ENCODE assay signal across 8 mouse cellular contexts in the genomic region with DNA sequence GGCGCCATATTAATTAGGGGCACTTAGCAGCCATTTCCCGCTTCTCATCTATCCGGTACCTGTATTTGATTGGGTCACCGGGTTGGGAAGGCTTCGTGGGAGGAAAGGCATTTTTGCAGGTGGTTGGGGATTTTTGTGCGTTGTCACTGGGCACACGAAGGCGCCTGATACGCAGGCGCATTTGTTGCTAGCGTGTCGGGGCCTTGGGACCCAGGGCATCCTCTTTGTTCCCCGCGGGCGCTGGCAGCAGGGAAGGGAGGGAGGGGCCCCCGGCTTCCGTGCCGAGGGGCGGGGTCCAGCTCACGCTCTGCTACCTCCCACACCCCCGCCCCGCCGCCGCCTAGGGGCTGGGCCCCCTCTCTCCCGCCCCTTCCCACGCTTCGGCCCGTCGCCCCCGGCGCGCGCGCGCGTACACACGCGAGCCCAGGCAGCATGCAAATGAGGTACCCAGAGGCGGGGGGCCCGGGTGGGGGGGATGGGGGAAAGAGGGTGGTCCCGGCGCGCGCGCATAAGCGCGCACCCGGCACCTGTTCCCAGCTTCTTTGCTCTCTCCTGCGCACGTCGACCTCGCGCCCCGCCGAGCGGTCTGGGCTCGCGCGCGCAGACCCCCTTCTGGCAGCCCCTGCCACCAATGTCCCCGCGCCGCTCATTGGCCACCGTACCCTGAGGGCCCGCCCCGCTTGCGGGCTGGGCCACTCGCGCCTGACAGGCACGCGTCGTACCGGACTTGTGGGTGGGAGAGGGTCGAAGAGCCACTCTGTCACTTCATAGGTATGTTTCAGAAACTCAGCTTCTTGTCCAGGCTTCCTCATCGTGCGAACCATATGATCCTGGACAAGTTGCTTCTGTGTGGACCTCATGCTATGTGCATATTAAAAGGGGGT. TPM values are rescaled to one million over a fixed set of nuclear protein-coding genes. Genes with fewer than 3 reads are reported as not detected.
DNase-seq lines count a peak whose midpoint lies in the region; ATAC-seq and TF ChIP-seq lines count a peak whose summit lies in the region.

A gene (plus strand): TSS at position 379 of the 884 bp plus-strand sequence.

- no peak for TF ChIP-seq CTCF in C2C12 (IDR thresholded peaks at IDR 0.05; ENCODE audit: control insufficient read depth, insufficient read depth, insufficient read length)
- no peak for TF ChIP-seq CTCF in brain, embryonic 14.5 days (IDR thresholded peaks at IDR 0.05; ENCODE audit: borderline replicate concordance, extremely low read depth, insufficient read depth, insufficient read length)

- 0 out of 2 replicates have a peak, but pooled peaks cover 4% of the 10 kb centered on the region for H3K4me1 ChIP-seq in heart, embryonic 10.5 days
- H3K4me1 ChIP-seq in kidney, embryonic 14.5 days (ENCODE audit: control insufficient read depth, insufficient read depth, low read length): peaks cover 3% of the 10 kb centered on the region; the same call in 1 of the 2 replicates
- peaks cover 9% of the 10 kb centered on the region for H3K4me1 ChIP-seq in limb, embryonic 14.5 days (ENCODE audit: control insufficient read depth, insufficient read depth, low read length)
- peaks cover 10% of the 10 kb centered on the region for H3K4me1 ChIP-seq in midbrain, embryonic 16.5 days (ENCODE audit: control insufficient read depth, insufficient read depth, low read length)

- peak within 1 kb of the TSS; percentile 52 for H3K4me2 ChIP-seq in kidney, embryonic 14.5 days (replicated peaks; ENCODE audit: low read depth, low read length)
- H3K4me2 ChIP-seq in limb, embryonic 14.5 days (replicated peaks; ENCODE audit: low read depth, low read length, severe bottlenecking): peak within 1 kb of the TSS; percentile 62
- peak within 1 kb of the TSS; percentile 67 for H3K4me2 ChIP-seq in midbrain, embryonic 16.5 days (ENCODE audit: low read length)

- TF ChIP-seq POLR2A in brain, embryonic 14.5 days (IDR thresholded peaks at IDR 0.05; ENCODE audit: borderline replicate concordance, extremely low read depth, insufficient read depth, insufficient read length, poor library complexity, severe bottlenecking): peak; percentile 55; the same call in 1 of the 2 replicates
- peak; percentile 56; the same call in 1 of the 2 replicates for TF ChIP-seq POLR2A in limb, embryonic 14.5 days (IDR thresholded peaks at IDR 0.05; ENCODE audit: borderline replicate concordance, extremely low read depth, insufficient read depth, insufficient read length)

- peak within 1 kb of the TSS; percentile 98 for H3ac ChIP-seq in C2C12 (ENCODE audit: control insufficient read depth, insufficient read length, low read depth)

- H3K36me3 ChIP-seq in C2C12 (ENCODE audit: control insufficient read depth, insufficient read depth): peaks cover 29% of the 10 kb centered on the region
- H3K36me3 ChIP-seq in heart, embryonic 10.5 days: peaks cover 44% of the 10 kb centered on the region
- H3K36me3 ChIP-seq in kidney, embryonic 14.5 days (ENCODE audit: control insufficient read depth, insufficient read depth, low read length): peaks cover 28% of the 10 kb centered on the region
- peaks cover 27% of the 10 kb centered on the region for H3K36me3 ChIP-seq in limb, embryonic 14.5 days (ENCODE audit: control insufficient read depth, insufficient read depth, low read length)
- H3K36me3 ChIP-seq in midbrain, embryonic 16.5 days (ENCODE audit: control insufficient read depth, insufficient read depth, low read length): peaks cover 13% of the 10 kb centered on the region

- peak within 1 kb of the TSS; percentile 68 for H3K4me3 ChIP-seq in C2C12 (ENCODE audit: insufficient read depth, poor library complexity, severe bottlenecking)
- peak within 1 kb of the TSS; percentile 84 for H3K4me3 ChIP-seq in heart, embryonic 10.5 days
- H3K4me3 ChIP-seq in kidney, embryonic 14.5 days (ENCODE audit: low read length): peak within 1 kb of the TSS; percentile 79
- peak within 1 kb of the TSS; percentile 69 for H3K4me3 ChIP-seq in limb, embryonic 14.5 days (replicated peaks; ENCODE audit: low read length)
- peak within 1 kb of the TSS; percentile 79 for H3K4me3 ChIP-seq in midbrain, embryonic 16.5 days (ENCODE audit: low read depth, low read length)

- DNase-seq in brain, embryonic 14.5 days (ENCODE audit: low read depth): peak; percentile 98
- peak; percentile 98 for DNase-seq in heart, embryonic 10.5 days (ENCODE audit: low spot score)
- peak; percentile 95 for DNase-seq in limb, embryonic 14.5 days (ENCODE audit: low spot score)
- DNase-seq in spleen, postnatal 10 days (ENCODE audit: low spot score in 2 of 2): peak; percentile 86 to 92

- H3K9ac ChIP-seq in kidney, embryonic 14.5 days (ENCODE audit: low read depth, low read length): peak within 1 kb of the TSS; percentile 88
- H3K9ac ChIP-seq in limb, embryonic 14.5 days (ENCODE audit: low read depth, low read length, severe bottlenecking): peak within 1 kb of the TSS; percentile 84
- H3K9ac ChIP-seq in midbrain, embryonic 16.5 days (ENCODE audit: low read depth, low read length): peak within 1 kb of the TSS; percentile 74

- ATAC-seq in erythroblast, adult 5-6 weeks (replicated peaks; ENCODE audit: low FRiP score, poor library complexity, severe bottlenecking): peak; percentile 84
- ATAC-seq in kidney, embryonic 14.5 days (ENCODE audit: low FRiP score, low TSS enrichment): peak; percentile 78
- ATAC-seq in limb, embryonic 14.5 days (ENCODE audit: low FRiP score, low read depth): peak; percentile 73
- ATAC-seq in midbrain, embryonic 16.5 days: peak; percentile 78

- peaks cover 18% of the 10 kb centered on the region for H3K79me2 ChIP-seq in C2C12 (ENCODE audit: control insufficient read depth, insufficient read depth)

- H3K9me3 ChIP-seq in heart, embryonic 10.5 days: no peaks in the 10 kb centered on the region
- no peaks in the 10 kb centered on the region for H3K9me3 ChIP-seq in kidney, embryonic 14.5 days (ENCODE audit: control insufficient read depth, low read length)
- no peaks in the 10 kb centered on the region for H3K9me3 ChIP-seq in limb, embryonic 14.5 days (ENCODE audit: control insufficient read depth, low read length)
- no peaks in the 10 kb centered on the region for H3K9me3 ChIP-seq in midbrain, embryonic 16.5 days (replicated peaks; ENCODE audit: control insufficient read depth, low read length, poor library complexity, severe bottlenecking)

- peak within 1 kb of the TSS; percentile 98 for H3K27ac ChIP-seq in heart, embryonic 10.5 days
- peak within 1 kb of the TSS; percentile 99 for H3K27ac ChIP-seq in kidney, embryonic 14.5 days (ENCODE audit: low read depth, low read length)
- peak within 1 kb of the TSS; percentile 99 for H3K27ac ChIP-seq in limb, embryonic 14.5 days (replicated peaks; ENCODE audit: low read depth, low read length)
- peak within 1 kb of the TSS; percentile 97 for H3K27ac ChIP-seq in midbrain, embryonic 16.5 days (ENCODE audit: low read length)

- H3K27me3 ChIP-seq in C2C12 (ENCODE audit: control insufficient read depth, insufficient read depth, insufficient read length): no peaks in the 10 kb centered on the region
- no peaks in the 10 kb centered on the region for H3K27me3 ChIP-seq in heart, embryonic 10.5 days (ENCODE audit: insufficient read depth, poor library complexity, severe bottlenecking)
- no peaks in the 10 kb centered on the region for H3K27me3 ChIP-seq in kidney, embryonic 14.5 days (ENCODE audit: control insufficient read depth, insufficient read depth, low read length)
- H3K27me3 ChIP-seq in limb, embryonic 14.5 days (ENCODE audit: control insufficient read depth, insufficient read depth, low read length): no peaks in the 10 kb centered on the region
- no peaks in the 10 kb centered on the region for H3K27me3 ChIP-seq in midbrain, embryonic 16.5 days (ENCODE audit: control insufficient read depth, insufficient read depth, low read depth, low read length)

- WGBS in heart, embryonic 10.5 days: under 1% methylated on average over 76 of the region's 76 CpGs
- WGBS in kidney, embryonic 14.5 days: 2% methylated on average over 44 of the region's 76 CpGs
- WGBS in limb, embryonic 14.5 days: under 1% methylated on average over 54 of the region's 76 CpGs
- WGBS in midbrain, embryonic 16.5 days: under 1% methylated on average over 49 of the region's 76 CpGs

- H3K79me3 ChIP-seq in C2C12 (ENCODE audit: low read depth): peaks cover 6% of the 10 kb centered on the region

TF ChIP-seq in C2C12, 6 proteins besides CTCF, POLR2A, EP300 and RAD21:
- TF ChIP-seq MAX (IDR thresholded peaks at IDR 0.05): peak; percentile 28
- TF ChIP-seq USF1 (IDR thresholded peaks at IDR 0.05; ENCODE audit: low read depth): no peak
- TF ChIP-seq FOSL1 (IDR thresholded peaks at IDR 0.05; ENCODE audit: insufficient read depth, low read length, poor library complexity, severe bottlenecking): no peak
TF ChIP-seq in C2C12: peak in this region for 1.

RNA-seq across cellular contexts. Expression of the gene that starts here (rescaled TPM):
- not detected for polyA plus RNA-seq in C2C12 (2012; fragmentation: generic; extraction: Trizol)
- polyA plus RNA-seq in brain, embryonic 14.5 days (2012; rRNA removed): not detected in 2 replicates
- total RNA-seq in erythroblast, adult 5-6 weeks (2015; ENCODE audit: low replicate concordance): not detected in 2 replicates
- total RNA-seq in erythroblast, adult 5-6 weeks (2017; ENCODE audit: low replicate concordance): not detected in 2 replicates
- 0.72 TPM in 1 of 2 replicates, not detected in the other for polyA plus RNA-seq in heart, embryonic 10.5 days (2016; fragmentation: Nextera tagmentation; extraction: Ambion mirVana)
- polyA plus RNA-seq in kidney, embryonic 14.5 days (2014; fragmentation: Nextera tagmentation; extraction: Ambion mirVana): 1.1 and 3.4 TPM in 2 replicates
- polyA plus RNA-seq in limb, embryonic 14.5 days (2012; rRNA removed): not detected in 2 replicates
- polyA plus RNA-seq in limb, embryonic 14.5 days (2014; fragmentation: Nextera tagmentation; extraction: Ambion mirVana): 0.57 and 1.9 TPM in 2 replicates
- 0.41 and 1.0 TPM in 2 replicates for polyA plus RNA-seq in midbrain, embryonic 16.5 days (2015; fragmentation: Nextera tagmentation; extraction: Ambion mirVana)

Comparison
In these comparisons a context has a peak if more than half of its experiments do, and no peak if none do; other contexts are left out.
1. Peak in every context shown above with its lines: DNase-seq, ATAC-seq, H3K4me3 ChIP-seq and H3K27ac ChIP-seq.
2. Peak in DNase-seq in brain, embryonic 14.5 days; RNA of the gene not detected or under 1 TPM.
3. Peak in ATAC-seq in erythroblast, adult 5-6 weeks; RNA of the gene not detected or under 1 TPM.
4. Peak in DNase-seq, H3K4me3 ChIP-seq and H3K27ac ChIP-seq in heart, embryonic 10.5 days; RNA of the gene not detected or under 1 TPM.